Comparison of ENCODE assay signal across 28 mouse cellular contexts in the genomic region with DNA sequence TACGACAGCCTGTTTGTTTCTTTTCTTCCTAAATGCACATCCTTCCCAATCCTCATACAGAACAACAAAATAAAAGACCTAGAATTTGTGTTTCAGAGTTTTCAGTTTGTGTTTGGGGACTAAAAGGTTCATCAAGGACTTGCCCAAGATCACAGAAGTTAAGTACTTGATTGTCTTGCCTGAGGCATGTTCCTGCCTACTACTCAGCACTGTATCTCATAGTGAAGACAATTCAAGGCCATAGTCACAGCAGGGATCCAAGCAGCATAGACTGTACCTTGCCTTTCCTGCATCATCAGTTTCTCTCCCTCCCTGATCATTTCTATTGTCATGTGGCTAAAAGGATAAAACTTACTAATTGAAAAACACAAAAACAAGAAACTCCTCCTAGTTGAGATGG. TPM values are rescaled to one million over a fixed set of nuclear protein-coding genes. Genes with fewer than 3 reads are reported as not detected.
DNase-seq lines count a peak whose midpoint lies in the region; ATAC-seq and TF ChIP-seq lines count a peak whose summit lies in the region.
"Had no signal": no experiment of that assay in that cellular context is flagged by ENCODE, and none has a peak within 500 bp of the region (broad histone marks: within the 10 kb centered on the region; RNA-seq: fewer than 3 reads in every experiment).

No protein-coding gene starts in this region.

- ATAC-seq in liver, embryonic 11.5 days (replicated peaks; ENCODE audit: low FRiP score), result no peak
- ATAC-seq: activated CD4-positive, CD25-positive, alpha-beta regulatory T cell, adult 4 months; forebrain, embryonic 15.5 days; intestine, postnatal 0 days had no signal

- no peaks in the 10 kb centered on the region for H3K9me3 ChIP-seq in liver, embryonic 11.5 days (ENCODE audit: control insufficient read depth, low read length)
- H3K9me3 ChIP-seq: embryonic facial prominence, embryonic 10.5 days; embryonic facial prominence, embryonic 13.5 days; forebrain, embryonic 12.5 days; forebrain, embryonic 15.5 days; heart, embryonic 10.5 days; hindbrain, embryonic 12.5 days; hindbrain, embryonic 15.5 days had no signal

- peaks cover 14% of the 10 kb centered on the region for H3K4me1 ChIP-seq in liver, adult 2 months (ENCODE audit: control insufficient read depth, insufficient read depth, low read length)
- no peaks in the 10 kb centered on the region for H3K4me1 ChIP-seq in liver, embryonic 11.5 days (replicated peaks; ENCODE audit: control insufficient read depth, insufficient read depth, low read length)
- peaks cover 2% of the 10 kb centered on the region; the same call in 1 of the 2 replicates for H3K4me1 ChIP-seq in brown adipose tissue, adult 24 weeks (ENCODE audit: control insufficient read depth, insufficient read depth, insufficient read length, low read length)
- H3K4me1 ChIP-seq: embryonic facial prominence, embryonic 10.5 days; embryonic facial prominence, embryonic 13.5 days; forebrain, embryonic 12.5 days; forebrain, embryonic 15.5 days; heart, embryonic 10.5 days; hindbrain, embryonic 12.5 days; hindbrain, embryonic 15.5 days had no signal

- WGBS in liver, adult 2 months, result 84% methylated on average over 1 of the region's 1 CpGs
- WGBS in liver, embryonic 11.5 days, result 93% methylated on average over 1 of the region's 1 CpGs

- no peak for TF ChIP-seq CTCF in liver, adult 2 months (IDR thresholded peaks at IDR 0.05; ENCODE audit: low read depth, low read length)

- H3K27me3 ChIP-seq in liver, adult 2 months (ENCODE audit: control insufficient read depth, insufficient read depth, low read length), result no peaks in the 10 kb centered on the region
- no peaks in the 10 kb centered on the region for H3K27me3 ChIP-seq in liver, embryonic 11.5 days (replicated peaks; ENCODE audit: control insufficient read depth, insufficient read depth, low read length)
- H3K27me3 ChIP-seq: embryonic facial prominence, embryonic 13.5 days; forebrain, embryonic 12.5 days; forebrain, embryonic 15.5 days; hindbrain, embryonic 12.5 days; hindbrain, embryonic 15.5 days had no signal

- no peaks in the 10 kb centered on the region for H3K36me3 ChIP-seq in liver, adult 2 months (ENCODE audit: control insufficient read depth, insufficient read depth, low read length)
- 0 out of 2 replicates have a peak, but pooled peaks cover 2% of the 10 kb centered on the region for H3K36me3 ChIP-seq in liver, embryonic 11.5 days (ENCODE audit: control insufficient read depth, insufficient read depth, low read length)
- H3K36me3 ChIP-seq: forebrain, embryonic 15.5 days; hindbrain, embryonic 12.5 days had no signal

- peak overlapping the region; percentile 95 for H3K27ac ChIP-seq in liver, adult 2 months (replicated peaks; ENCODE audit: insufficient read depth, low read depth, low read length)
- no peak overlapping the region for H3K27ac ChIP-seq in liver, embryonic 11.5 days (ENCODE audit: low read depth, low read length)
- 0 out of 2 replicates have a peak overlapping the region, but pooled peaks have one; percentile 14 for H3K27ac ChIP-seq in brown adipose tissue, adult 24 weeks (replicated peaks; ENCODE audit: low read depth, low read length)
- H3K27ac ChIP-seq: embryonic facial prominence, embryonic 10.5 days; embryonic facial prominence, embryonic 13.5 days; forebrain, embryonic 12.5 days; forebrain, embryonic 15.5 days; gastrocnemius, adult 2 months; heart, adult 2 months; heart, embryonic 10.5 days; hindbrain, embryonic 12.5 days; hindbrain, embryonic 15.5 days had no signal

- DNase-seq in adrenal gland, adult (ENCODE audit: inconsistent age in 2 of 2, low spot score in 1 of 2), result peak; percentile 20 to 64
- DNase-seq in adrenal gland, postnatal 14 days, result no peak
- peak; percentile 49 for DNase-seq in liver, adult 2 months (ENCODE audit: extremely low read depth, low read depth, low spot score)
- no peak for DNase-seq in liver, embryonic 11.5 days (ENCODE audit: low spot score)
- peak; percentile 53 for DNase-seq in WW6 (ENCODE audit: low read depth, low spot score)
- no peak for DNase-seq in frontal cortex, adult 2 months (ENCODE audit: extremely low spot score in 1 of 2, low spot score in 1 of 2)
- no peak for DNase-seq in layer of hippocampus, postnatal 14 days (ENCODE audit: low spot score in 2 of 2)
- DNase-seq: adrenal gland, postnatal 36 days; cerebellum, adult 11-12 months; cerebellum, adult 8-10 months; cerebellum, postnatal 10 days; cerebellum, postnatal 36 days; embryo, embryonic 11 days; gastrocnemius, adult 2 months; gastrocnemius, postnatal 25 days; heart, adult 2 months; kidney, adult 2 months had no signal

- no peak for TF ChIP-seq POLR2A in liver, adult 2 months (IDR thresholded peaks at IDR 0.05; ENCODE audit: extremely low read depth, insufficient read depth, low read length)

- H3K9ac ChIP-seq in liver, adult 2 months (ENCODE audit: low read depth, low read length), result no peak overlapping the region
- no peak overlapping the region for H3K9ac ChIP-seq in liver, embryonic 11.5 days (ENCODE audit: low read depth, low read length)
- H3K9ac ChIP-seq: embryonic facial prominence, embryonic 13.5 days; forebrain, embryonic 12.5 days; forebrain, embryonic 15.5 days; hindbrain, embryonic 12.5 days; hindbrain, embryonic 15.5 days had no signal

- no peak overlapping the region for H3K4me2 ChIP-seq in liver, embryonic 11.5 days
- H3K4me2 ChIP-seq: embryonic facial prominence, embryonic 13.5 days; forebrain, embryonic 12.5 days; forebrain, embryonic 15.5 days; hindbrain, embryonic 12.5 days; hindbrain, embryonic 15.5 days had no signal

- no peak overlapping the region for H3K4me3 ChIP-seq in liver, adult 2 months (ENCODE audit: insufficient read depth, low read depth, low read length)
- no peak overlapping the region for H3K4me3 ChIP-seq in liver, embryonic 11.5 days (ENCODE audit: low read depth, low read length)
- no peak overlapping the region for H3K4me3 ChIP-seq in brown adipose tissue, adult 24 weeks (ENCODE audit: insufficient read depth, low read depth, low read length)
- H3K4me3 ChIP-seq: embryonic facial prominence, embryonic 10.5 days; embryonic facial prominence, embryonic 13.5 days; erythroblast, embryonic 14.5 days; forebrain, embryonic 12.5 days; forebrain, embryonic 15.5 days; gastrocnemius, adult 2 months; heart, adult 2 months; heart, embryonic 10.5 days; hindbrain, embryonic 12.5 days; hindbrain, embryonic 15.5 days had no signal

- peaks cover 10% of the 10 kb centered on the region; the same call in 1 of the 2 replicates for H3K79me2 ChIP-seq in liver, adult 2 months (ENCODE audit: control insufficient read depth, insufficient read depth, low read length)

RNA-seq across cellular contexts. Expression of a gene that starts 49.0 kb away (rescaled TPM):
- 25.5 and 26.0 TPM in 2 replicates for total RNA-seq in adrenal gland, postnatal 14 days (2021)
- 8.1 and 8.9 TPM in 2 replicates for total RNA-seq in liver, adult 2 months (2014; rRNA removed)
- 16.4 and 21.5 TPM in 2 replicates for polyA plus RNA-seq in liver, adult 2 months (2012; rRNA removed)
- 4.0 and 4.5 TPM in 2 replicates for polyA plus RNA-seq in liver, embryonic 11.5 days (2014; fragmentation: Nextera tagmentation; extraction: Ambion mirVana)
- 4.6 and 7.1 TPM in 2 replicates for polyA plus RNA-seq in brown adipose tissue, adult 24 weeks (2012; ENCODE audit: insufficient read depth, insufficient read length, missing spikeins)
- 8.9 and 9.4 TPM in 2 replicates for polyA plus RNA-seq in frontal cortex, adult 2 months (2012; rRNA removed)
- total RNA-seq in layer of hippocampus, postnatal 14 days (2021), result 10 to 100 TPM; 18.7 to 20.5 TPM

RNA-seq across cellular contexts. Expression of a gene that starts 54.2 kb away (rescaled TPM):
- total RNA-seq in adrenal gland, postnatal 14 days (2021), result 92.3 and 93.9 TPM in 2 replicates
- total RNA-seq in liver, adult 2 months (2014; rRNA removed), result 52.6 and 63.1 TPM in 2 replicates
- polyA plus RNA-seq in liver, adult 2 months (2012; rRNA removed), result 147 and 163 TPM in 2 replicates
- 29.3 and 33.1 TPM in 2 replicates for polyA plus RNA-seq in liver, embryonic 11.5 days (2014; fragmentation: Nextera tagmentation; extraction: Ambion mirVana)
- polyA plus RNA-seq in brown adipose tissue, adult 24 weeks (2012; ENCODE audit: insufficient read depth, insufficient read length, missing spikeins), result 61.1 and 85.1 TPM in 2 replicates
- 96.7 and 104 TPM in 2 replicates for polyA plus RNA-seq in frontal cortex, adult 2 months (2012; rRNA removed)
- 10 to 100 TPM; 92.2 to 99.8 TPM for total RNA-seq in layer of hippocampus, postnatal 14 days (2021)

Comparison
In these comparisons a context has a peak if more than half of its experiments do, and no peak if none do; other contexts are left out.
1. DNase-seq: peak in adrenal gland, adult (2 of 2), liver, adult 2 months (single experiment) and WW6 (single experiment); none in adrenal gland, postnatal 14 days (single experiment), liver, embryonic 11.5 days (single experiment), frontal cortex, adult 2 months (0 of 2) and layer of hippocampus, postnatal 14 days (0 of 2).